Mouse (Mus musculus) brain, embryonic 14.5 days (tissue): ENCODE measurements around the gene Ddias. TPM values are rescaled to one million over a fixed set of nuclear protein-coding genes. Genes with fewer than 3 reads are reported as not detected.

Experiments
- DNase-seq: peaks from one replicate; pipeline ENCODE4 v3.0.0-alpha.2; 2011; ENCODE audit warnings: low read depth
- CTCF ChIP-seq: fragments of 200-500 bp; IDR thresholded peaks from 2 replicates; pipeline ENCODE4 v1.5.1; 2012; ENCODE audit warnings: inconsistent platforms, mild to moderate bottlenecking, moderate library complexity, borderline replicate concordance; ENCODE audit not compliant: insufficient read depth, insufficient read length; ENCODE audit errors: extremely low read depth
- POLR2A ChIP-seq: fragments of 200-500 bp; IDR thresholded peaks from 2 replicates; pipeline ENCODE4 v1.6.1; 2012; ENCODE audit warnings: mild to moderate bottlenecking, inconsistent platforms, borderline replicate concordance; ENCODE audit not compliant: poor library complexity, insufficient read depth, insufficient read length, severe bottlenecking; ENCODE audit errors: extremely low read depth
- polyA plus RNA-seq: library from polyadenylated mRNA; depleted of rRNA; stranded (reverse); fragments of >200 nt; gene quantifications from 2 replicates; pipeline ENCODE4 v1.2.3, GENCODE M21; 2012

The Ddias gene
- polyA plus RNA-seq, 1 experiment, result 2.6 TPM

- TF ChIP-seq POLR2A, result no peak
- no peak for TF ChIP-seq CTCF
These were observed 39.7 kb downstream of the Ddias start for GRCm38 (mm10) chr7:92834391-92834790.

GRCm38 (mm10) chr7:92832395-92832794 lies 41.7 kb downstream of the Ddias start:
- TF ChIP-seq CTCF (no peak), POLR2A (no peak)
- no peak for DNase-seq

More at GRCm38 (mm10) chr7:92834391-92834790, 39.7 kb downstream of the Ddias start:
- DNase-seq, result no peak

- peak; percentile 47 for DNase-seq
- TF ChIP-seq POLR2A (no peak), CTCF (no peak; the same call in 1 of the 2 replicates)
These were observed 46.1 kb downstream of the Ddias start for GRCm38 (mm10) chr7:92827981-92828380.

- DNase-seq, result no peak
These were observed 47.8 kb downstream of the Ddias start for GRCm38 (mm10) chr7:92826248-92826647.

GRCm38 (mm10) chr7:92822409-92823101 lies 51.5 kb downstream of the Ddias start:
- no peak for DNase-seq
- no peak for TF ChIP-seq POLR2A
- no peak for TF ChIP-seq CTCF

More at GRCm38 (mm10) chr7:92826248-92826647, 47.8 kb downstream of the Ddias start:
- no peak for TF ChIP-seq CTCF
- TF ChIP-seq POLR2A, result no peak

- no peak for TF ChIP-seq CTCF
- TF ChIP-seq POLR2A, result no peak
- no peak for DNase-seq
These were observed 52.2 kb downstream of the Ddias start for GRCm38 (mm10) chr7:92821871-92822270.

- no peak for DNase-seq
- TF ChIP-seq CTCF (no peak), POLR2A (no peak)
These were observed 53.0 kb downstream of the Ddias start for GRCm38 (mm10) chr7:92820941-92821465.

GRCm38 (mm10) chr7:92820410-92820809 lies 53.6 kb downstream of the Ddias start:
- no peak for DNase-seq
- TF ChIP-seq POLR2A (no peak), CTCF (no peak)

- no peak for DNase-seq
- no peak for TF ChIP-seq POLR2A
- no peak for TF ChIP-seq CTCF
These were observed 54.4 kb downstream of the Ddias start for GRCm38 (mm10) chr7:92819656-92820055.

GRCm38 (mm10) chr7:92817886-92818285 lies 56.2 kb downstream of the Ddias start:
- DNase-seq, result no peak
- no peak for TF ChIP-seq CTCF
- no peak for TF ChIP-seq POLR2A

- TF ChIP-seq CTCF (no peak), POLR2A (no peak)
- DNase-seq, result no peak
These were observed 56.8 kb downstream of the Ddias start for GRCm38 (mm10) chr7:92817242-92817641.
